Mouse (Mus musculus): ENCODE data around the gene Angptl4.

DNA sequence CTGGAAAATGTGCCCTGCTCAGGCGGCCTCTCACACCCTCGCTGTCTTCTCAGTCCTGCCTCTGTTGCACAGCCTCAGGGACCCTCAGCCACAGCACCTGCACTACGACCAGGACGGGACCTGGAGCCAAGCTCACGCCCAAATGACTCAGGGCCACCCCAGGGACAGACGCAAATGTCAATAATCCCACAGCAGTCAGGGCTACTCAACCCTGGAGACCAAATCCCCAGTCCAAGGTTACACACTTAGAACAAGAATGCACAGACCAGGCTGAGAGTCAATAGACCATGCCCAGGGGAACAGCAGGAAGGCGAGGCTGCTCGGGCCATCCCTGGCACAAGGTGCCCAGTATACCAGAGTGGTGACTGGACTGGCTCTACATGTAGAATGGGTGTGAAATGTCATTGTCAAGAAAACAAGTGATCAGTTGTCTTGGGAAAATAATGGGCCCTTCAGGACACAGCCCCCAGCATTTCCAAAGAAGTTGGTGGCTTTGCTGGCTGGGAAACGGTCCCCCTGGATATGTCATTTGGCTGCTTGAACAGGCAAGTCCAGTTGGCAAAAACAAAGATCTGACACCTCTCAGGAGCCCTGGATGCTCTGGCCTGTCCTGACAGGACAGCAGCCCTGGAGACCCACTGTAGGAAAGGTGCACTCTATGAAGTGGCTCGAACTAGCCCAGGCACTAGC lies 26.1 kb downstream of the Angptl4 start:
- TF ChIP-seq POU5F1 (IDR thresholded peaks at IDR 0.05; ENCODE audit: borderline replicate concordance, low read length) (no peak), CTCF (conservative IDR thresholded peaks at IDR 0.05; ENCODE audit: low read length) (no peak)

Measured in E14TG2a.4 (cell line).